Mouse (Mus musculus): ENCODE data around the gene Ttc39b.

DNA sequence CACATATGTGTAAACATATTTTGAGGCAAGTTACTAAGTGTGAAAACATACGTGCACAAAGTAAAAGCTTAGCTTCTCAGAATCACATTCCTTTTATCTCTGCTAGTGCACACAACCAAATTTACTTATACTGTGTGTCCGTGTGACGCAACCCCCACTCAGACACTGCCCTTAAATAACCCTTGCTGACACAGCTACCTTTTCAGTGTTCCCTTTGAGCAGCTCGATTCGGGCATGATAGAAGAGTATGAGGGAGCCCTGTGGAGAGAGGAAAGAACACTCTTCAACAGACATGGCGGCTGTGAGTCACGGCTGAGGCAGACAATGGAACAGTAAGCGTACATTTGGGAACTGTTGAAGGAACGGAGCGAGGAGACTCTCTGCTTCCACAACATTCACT, 80.3 kb downstream of the Ttc39b start:
- no peak for TF ChIP-seq ZNF384 (IDR thresholded peaks at IDR 0.05; ENCODE audit: low read depth, low read length)
- no peak for TF ChIP-seq CHD2 (IDR thresholded peaks at IDR 0.05; ENCODE audit: low read depth, low read length)
